Mouse (Mus musculus): ENCODE data around the gene Pafah2.

DNA sequence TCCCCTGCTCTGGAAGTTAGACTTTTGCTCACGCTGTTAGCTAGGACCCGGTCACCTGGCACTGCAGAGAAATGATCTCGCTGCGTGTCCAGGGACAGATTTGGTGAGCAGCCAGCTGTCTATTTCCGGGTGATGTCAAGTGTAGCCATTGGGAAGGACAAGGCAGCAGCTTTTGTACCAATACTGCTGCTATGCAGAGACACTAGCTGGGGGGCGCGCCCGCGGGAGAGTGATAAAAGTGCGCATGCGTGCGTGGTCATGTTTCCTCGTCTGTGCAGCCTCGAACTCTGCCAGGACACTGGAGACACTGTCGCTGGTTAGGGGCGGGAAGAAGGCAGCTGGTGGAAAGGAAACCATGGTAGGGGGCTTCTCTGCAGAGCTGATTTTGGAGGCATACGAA is 20.1 kb downstream of the Pafah2 start:
- no peak for TF ChIP-seq CTCF (IDR thresholded peaks at IDR 0.05; ENCODE audit: low read depth)
- TF ChIP-seq EP300 (optimal IDR thresholded peaks at IDR 0.05) = no peak

All from stomach, postnatal 0 days (tissue).